Mouse (Mus musculus): Measurements from ENCODE around the gene Chchd5. TPM values are rescaled to one million over a fixed set of nuclear protein-coding genes. Genes with fewer than 3 reads are reported as not detected.

The Chchd5 gene
- polyA plus RNA-seq, 1 experiment from 2014 or later = 27.9 TPM

GRCm38 (mm10) chr2:129166466-129167463, 37.3 kb downstream of the Chchd5 start:
- no peak for ATAC-seq (ENCODE audit: low read depth)
- Histone ChIP-seq H3K4me3 (no peak overlapping the region), H3K4me2 (no peak overlapping the region), H3K27ac (replicated peaks) (no peak overlapping the region), H3K4me1 (replicated peaks) (no peaks in the 10 kb centered on the region), H3K9me3 (no peaks in the 10 kb centered on the region; the same call in 1 of the 2 replicates), H3K9ac (no peak overlapping the region), H3K27me3 (no peaks in the 10 kb centered on the region), H3K36me3 (no peaks in the 10 kb centered on the region)
- 79% methylated on average over 10 of the region's 10 CpGs for WGBS

GRCm38 (mm10) chr2:129173386-129173785, 43.9 kb downstream of the Chchd5 start:
- Histone ChIP-seq H3K4me2 (peak overlapping the region; percentile 9; the same call in 1 of the 2 replicates), H3K27me3 (no peaks in the 10 kb centered on the region), H3K4me1 (replicated peaks) (no peaks in the 10 kb centered on the region), H3K4me3 (no peak overlapping the region), H3K36me3 (no peaks in the 10 kb centered on the region), H3K9me3 (no peaks in the 10 kb centered on the region), H3K9ac (no peak overlapping the region), H3K27ac (replicated peaks) (no peak overlapping the region)
- WGBS = 52% methylated on average over 10 of the region's 10 CpGs
- ATAC-seq (ENCODE audit: low read depth) = no peak

- H3K27me3 ChIP-seq = no peaks in the 10 kb centered on the region
- H3K4me3 ChIP-seq = no peak overlapping the region
- H3K4me2 ChIP-seq = no peak overlapping the region
- H3K9ac ChIP-seq = no peak overlapping the region
- H3K36me3 ChIP-seq = no peaks in the 10 kb centered on the region
- H3K9me3 ChIP-seq = no peaks in the 10 kb centered on the region
- ATAC-seq (ENCODE audit: low read depth) = no peak; the same call in 1 of the 2 replicates
- no peaks in the 10 kb centered on the region for H3K4me1 ChIP-seq (replicated peaks)
- WGBS = 35% methylated on average over 7 of the region's 7 CpGs
- H3K27ac ChIP-seq (replicated peaks) = no peak overlapping the region
These were observed 45.0 kb downstream of the Chchd5 start for GRCm38 (mm10) chr2:129174474-129174873.

GRCm38 (mm10) chr2:129175636-129176035, 46.1 kb downstream of the Chchd5 start:
- WGBS = 82% methylated on average over 2 of the region's 2 CpGs
- no peak overlapping the region for H3K9ac ChIP-seq
- H3K27ac ChIP-seq (replicated peaks) = no peak overlapping the region
- no peaks in the 10 kb centered on the region for H3K9me3 ChIP-seq
- H3K4me2 ChIP-seq = no peak overlapping the region
- H3K36me3 ChIP-seq = no peaks in the 10 kb centered on the region
- H3K4me3 ChIP-seq = no peak overlapping the region
- H3K27me3 ChIP-seq = no peaks in the 10 kb centered on the region
- ATAC-seq (ENCODE audit: low read depth) = no peak
- no peaks in the 10 kb centered on the region for H3K4me1 ChIP-seq (replicated peaks)

- ATAC-seq (ENCODE audit: low read depth) = no peak
- Histone ChIP-seq H3K4me1 (replicated peaks) (no peaks in the 10 kb centered on the region), H3K27ac (replicated peaks) (no peak overlapping the region), H3K4me2 (no peak overlapping the region), H3K9me3 (no peaks in the 10 kb centered on the region), H3K4me3 (no peak overlapping the region), H3K27me3 (no peaks in the 10 kb centered on the region), H3K36me3 (no peaks in the 10 kb centered on the region), H3K9ac (no peak overlapping the region)
- WGBS = 77% methylated on average over 12 of the region's 12 CpGs
These were observed 47.3 kb downstream of the Chchd5 start for GRCm38 (mm10) chr2:129176676-129177420.

- no peak overlapping the region for H3K4me3 ChIP-seq
- 44% methylated on average over 3 of the region's 3 CpGs for WGBS
- H3K27ac ChIP-seq (replicated peaks) = no peak overlapping the region
- no peak overlapping the region for H3K9ac ChIP-seq
- no peaks in the 10 kb centered on the region for H3K4me1 ChIP-seq (replicated peaks)
- no peaks in the 10 kb centered on the region for H3K9me3 ChIP-seq
- no peak for ATAC-seq (ENCODE audit: low read depth)
- no peaks in the 10 kb centered on the region for H3K27me3 ChIP-seq
- H3K4me2 ChIP-seq = no peak overlapping the region
- no peaks in the 10 kb centered on the region for H3K36me3 ChIP-seq
These were observed 48.2 kb downstream of the Chchd5 start for GRCm38 (mm10) chr2:129177661-129178060.

GRCm38 (mm10) chr2:129178182-129178908, 48.8 kb downstream of the Chchd5 start:
- Histone ChIP-seq H3K27ac (replicated peaks) (no peak overlapping the region), H3K9ac (no peak overlapping the region), H3K4me1 (replicated peaks) (no peaks in the 10 kb centered on the region), H3K9me3 (no peaks in the 10 kb centered on the region), H3K36me3 (no peaks in the 10 kb centered on the region), H3K27me3 (no peaks in the 10 kb centered on the region), H3K4me2 (no peak overlapping the region), H3K4me3 (no peak overlapping the region)
- no peak for ATAC-seq (ENCODE audit: low read depth)
- 48% methylated on average over 10 of the region's 10 CpGs for WGBS

GRCm38 (mm10) chr2:129179946-129180853, 50.7 kb downstream of the Chchd5 start:
- ATAC-seq (ENCODE audit: low read depth) = no peak
- H3K4me2 ChIP-seq = no peak overlapping the region

GRCm38 (mm10) chr2:129181509-129181908, 52.0 kb downstream of the Chchd5 start:
- ATAC-seq (ENCODE audit: low read depth) = no peak
- H3K27me3 ChIP-seq = no peaks in the 10 kb centered on the region
- H3K9me3 ChIP-seq = no peaks in the 10 kb centered on the region
- H3K4me2 ChIP-seq = no peak overlapping the region
- no peaks in the 10 kb centered on the region for H3K36me3 ChIP-seq
- 91% methylated on average over 5 of the region's 5 CpGs for WGBS
- no peak overlapping the region for H3K27ac ChIP-seq (replicated peaks)
- H3K4me3 ChIP-seq = no peak overlapping the region
- no peaks in the 10 kb centered on the region for H3K4me1 ChIP-seq (replicated peaks)
- no peak overlapping the region for H3K9ac ChIP-seq

More at GRCm38 (mm10) chr2:129179946-129180853, 50.7 kb downstream of the Chchd5 start:
- WGBS = 71% methylated on average over 8 of the region's 8 CpGs
- H3K9ac ChIP-seq = no peak overlapping the region
- no peak overlapping the region for H3K4me3 ChIP-seq
- H3K27ac ChIP-seq (replicated peaks) = no peak overlapping the region
- H3K9me3 ChIP-seq = no peaks in the 10 kb centered on the region
- H3K36me3 ChIP-seq = no peaks in the 10 kb centered on the region
- no peaks in the 10 kb centered on the region for H3K27me3 ChIP-seq
- no peaks in the 10 kb centered on the region for H3K4me1 ChIP-seq (replicated peaks)

- H3K4me2 ChIP-seq = no peak overlapping the region
- H3K9ac ChIP-seq = no peak overlapping the region
- no peaks in the 10 kb centered on the region for H3K27me3 ChIP-seq
- no peak overlapping the region for H3K4me3 ChIP-seq
- no peaks in the 10 kb centered on the region for H3K9me3 ChIP-seq
- 100% methylated on average over 1 of the region's 1 CpGs for WGBS
- no peaks in the 10 kb centered on the region for H3K4me1 ChIP-seq (replicated peaks)
- no peak overlapping the region for H3K27ac ChIP-seq (replicated peaks)
- H3K36me3 ChIP-seq = no peaks in the 10 kb centered on the region
- ATAC-seq (ENCODE audit: low read depth) = no peak
These were observed 52.9 kb downstream of the Chchd5 start for GRCm38 (mm10) chr2:129182412-129182811.

- Histone ChIP-seq H3K9me3 (no peaks in the 10 kb centered on the region), H3K4me3 (no peak overlapping the region), H3K9ac (no peak overlapping the region), H3K4me1 (replicated peaks) (no peaks in the 10 kb centered on the region), H3K4me2 (no peak overlapping the region), H3K27ac (replicated peaks) (no peak overlapping the region), H3K27me3 (no peaks in the 10 kb centered on the region), H3K36me3 (no peaks in the 10 kb centered on the region)
- 77% methylated on average over 14 of the region's 14 CpGs for WGBS
- no peak for ATAC-seq (ENCODE audit: low read depth)
These were observed 54.1 kb downstream of the Chchd5 start for GRCm38 (mm10) chr2:129183561-129184031.
